Comparison of ENCODE assay signal across 14 mouse cellular contexts in the genomic region with DNA sequence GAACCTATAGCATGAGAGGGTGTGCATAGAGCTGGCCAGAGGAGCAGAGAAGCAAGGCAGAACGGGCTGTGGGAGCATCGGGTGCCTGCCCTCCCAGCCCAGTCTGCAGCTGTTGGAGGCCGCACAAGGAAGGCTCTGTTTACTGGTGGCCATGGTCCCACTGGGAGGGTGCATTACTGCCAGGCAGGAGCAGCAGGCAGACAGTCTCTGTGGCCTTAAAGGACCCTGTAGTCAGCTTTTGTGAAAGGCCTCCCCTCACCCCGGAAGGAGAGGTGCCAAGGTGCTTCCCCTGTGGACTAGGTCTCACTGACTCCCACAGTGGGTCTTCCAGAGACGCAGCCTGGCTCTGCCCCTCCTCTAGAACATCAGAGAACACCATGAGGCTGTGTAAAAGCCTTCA. TPM values are rescaled to one million over a fixed set of nuclear protein-coding genes. Genes with fewer than 3 reads are reported as not detected.
DNase-seq lines count a peak whose midpoint lies in the region; ATAC-seq and TF ChIP-seq lines count a peak whose summit lies in the region.
"Had no signal": no experiment of that assay in that cellular context is flagged by ENCODE, and none has a peak within 500 bp of the region (broad histone marks: within the 10 kb centered on the region; RNA-seq: fewer than 3 reads in every experiment).

No protein-coding gene starts in this region.

- 0 out of 2 replicates have a peak overlapping the region, but pooled peaks have one; percentile 7 for H3K27ac ChIP-seq in liver, embryonic 12.5 days
- H3K27ac ChIP-seq in liver, postnatal 0 days (ENCODE audit: low read depth) = no peak overlapping the region
- peak overlapping the region; percentile 7; the same call in 1 of the 2 replicates for H3K27ac ChIP-seq in embryonic facial prominence, embryonic 10.5 days (replicated peaks)
- H3K27ac ChIP-seq in olfactory bulb, adult 2 months (ENCODE audit: insufficient read depth, low read depth, low read length) = peak overlapping the region; percentile 55

- no peak overlapping the region for H3K4me3 ChIP-seq in liver, embryonic 12.5 days
- H3K4me3 ChIP-seq in liver, postnatal 0 days (ENCODE audit: low read depth, low read length) = no peak overlapping the region
- no peak overlapping the region for H3K4me3 ChIP-seq in embryonic facial prominence, embryonic 10.5 days
- no peak overlapping the region for H3K4me3 ChIP-seq in olfactory bulb, adult 2 months (ENCODE audit: insufficient read depth, low read depth, low read length)

- intact Hi-C loops in gastrocnemius, postnatal 36 days (cut with DNase I) = no loop called here

- TF ChIP-seq EP300 in liver, postnatal 0 days (IDR thresholded peaks at IDR 0.05; ENCODE audit: low read depth) = no peak

- peaks cover 21% of the 10 kb centered on the region for H3K36me3 ChIP-seq in liver, embryonic 12.5 days
- peaks cover 7% of the 10 kb centered on the region for H3K36me3 ChIP-seq in liver, postnatal 0 days (replicated peaks; ENCODE audit: insufficient read depth, low read length)
- H3K36me3 ChIP-seq in embryonic facial prominence, embryonic 10.5 days (replicated peaks) = peaks cover 18% of the 10 kb centered on the region

- no peak overlapping the region for H3K9ac ChIP-seq in liver, embryonic 12.5 days
- H3K9ac ChIP-seq in liver, postnatal 0 days (replicated peaks) = no peak overlapping the region

- no peak for TF ChIP-seq CTCF in liver, postnatal 0 days (IDR thresholded peaks at IDR 0.05; ENCODE audit: low read depth)
- no peak for TF ChIP-seq CTCF in olfactory bulb, adult 2 months (IDR thresholded peaks at IDR 0.05; ENCODE audit: insufficient read depth, low read depth, low read length)

- no peak for ATAC-seq in liver, embryonic 12.5 days
- no peak for ATAC-seq in liver, postnatal 0 days
- no peak for ATAC-seq in megakaryocyte progenitor cell, adult 5-6 weeks (replicated peaks; ENCODE audit: poor library complexity)

- H3K9me3 ChIP-seq in liver, embryonic 12.5 days (replicated peaks) = no peaks in the 10 kb centered on the region
- H3K9me3 ChIP-seq in liver, postnatal 0 days (ENCODE audit: low read length) = no peaks in the 10 kb centered on the region
- H3K9me3 ChIP-seq in embryonic facial prominence, embryonic 10.5 days = no peaks in the 10 kb centered on the region
- H3K9me3 ChIP-seq: G1E had no signal

- 81% methylated on average over 5 of the region's 5 CpGs for WGBS in liver, embryonic 12.5 days (ENCODE audit: insufficient replicate concordance)
- 79% methylated on average over 5 of the region's 5 CpGs for WGBS in liver, postnatal 0 days (ENCODE audit: insufficient replicate concordance)
- WGBS in embryonic facial prominence, embryonic 10.5 days = 76% methylated on average over 5 of the region's 5 CpGs
- 38% methylated on average over 5 of the region's 5 CpGs for WGBS in olfactory bulb, adult 2 months

- no peak overlapping the region for H3K4me2 ChIP-seq in liver, embryonic 12.5 days
- H3K4me2 ChIP-seq in liver, postnatal 0 days (ENCODE audit: low read depth, low read length) = no peak overlapping the region

- no peak for DNase-seq in liver, postnatal 0 days
- no peak for DNase-seq in embryonic facial prominence, embryonic 10.5 days (ENCODE audit: low spot score)
- peak; percentile 39 to 40 for DNase-seq in gastrocnemius, postnatal 36 days
- no peak for DNase-seq in adrenal gland, postnatal 4 days (ENCODE audit: low spot score in 2 of 2)
- DNase-seq: adrenal gland, adult 8-10 months; heart, postnatal 4 days; kidney, postnatal 4 days; thymus, postnatal 4 days had no signal

- H3K4me1 ChIP-seq in liver, embryonic 12.5 days = peaks cover 45% of the 10 kb centered on the region
- peaks cover 19% of the 10 kb centered on the region for H3K4me1 ChIP-seq in liver, postnatal 0 days (ENCODE audit: insufficient read depth)
- H3K4me1 ChIP-seq in embryonic facial prominence, embryonic 10.5 days = peaks cover 29% of the 10 kb centered on the region
- peaks cover 5% of the 10 kb centered on the region for H3K4me1 ChIP-seq in olfactory bulb, adult 2 months (ENCODE audit: control insufficient read depth, insufficient read depth, low read length)

- H3K27me3 ChIP-seq in liver, embryonic 12.5 days (replicated peaks) = peaks cover 14% of the 10 kb centered on the region
- no peaks in the 10 kb centered on the region for H3K27me3 ChIP-seq in liver, postnatal 0 days (ENCODE audit: insufficient read depth, low read length)
- peaks cover 18% of the 10 kb centered on the region for H3K27me3 ChIP-seq in embryonic facial prominence, embryonic 10.5 days (replicated peaks; ENCODE audit: low read depth, poor library complexity, severe bottlenecking)

- no peak for TF ChIP-seq POLR2A in olfactory bulb, adult 2 months (IDR thresholded peaks at IDR 0.05; ENCODE audit: insufficient read depth, low read depth, low read length)

RNA-seq across cellular contexts. Expression of a gene that starts 2.4 kb away (rescaled TPM):
- 901 and 931 TPM in 2 replicates for polyA plus RNA-seq in liver, embryonic 12.5 days (2016; fragmentation: Nextera tagmentation; extraction: Ambion mirVana)
- polyA plus RNA-seq in liver, postnatal 0 days (2015; fragmentation: Nextera tagmentation; extraction: Ambion mirVana) = 263 and 294 TPM in 2 replicates
- polyA plus RNA-seq in embryonic facial prominence, embryonic 10.5 days (2016; fragmentation: Nextera tagmentation; extraction: Ambion mirVana) = 562 and 601 TPM in 2 replicates
- total RNA-seq in gastrocnemius, postnatal 36 days (2021) = 100 to 1,000 TPM; 189 to 229 TPM
- 193 TPM in 1 of 2 replicates, not detected in the other for polyA plus RNA-seq in olfactory bulb, adult 2 months (2012; ENCODE audit: insufficient read depth, insufficient read length, low replicate concordance, missing spikeins)
- total RNA-seq in megakaryocyte progenitor cell, adult 5-6 weeks (2015) = 435 and 440 TPM in 2 replicates
- total RNA-seq in megakaryocyte progenitor cell, adult 5-6 weeks (2017) = 571 and 580 TPM in 2 replicates
- 100 to 1,000 TPM; 235 to 257 TPM for total RNA-seq in adrenal gland, postnatal 4 days (2021)

RNA-seq across cellular contexts. Expression of a gene that starts 7.3 kb away (rescaled TPM):
- polyA plus RNA-seq in liver, embryonic 12.5 days (2016; fragmentation: Nextera tagmentation; extraction: Ambion mirVana) = 0.17 TPM in 1 of 2 replicates, not detected in the other
- polyA plus RNA-seq in liver, postnatal 0 days (2015; fragmentation: Nextera tagmentation; extraction: Ambion mirVana) = not detected in 2 replicates
- polyA plus RNA-seq in embryonic facial prominence, embryonic 10.5 days (2016; fragmentation: Nextera tagmentation; extraction: Ambion mirVana) = not detected in 2 replicates
- not detected for total RNA-seq in gastrocnemius, postnatal 36 days (2021)
- polyA plus RNA-seq in olfactory bulb, adult 2 months (2012; ENCODE audit: insufficient read depth, insufficient read length, low replicate concordance, missing spikeins) = not detected in 2 replicates
- not detected in 2 replicates for total RNA-seq in megakaryocyte progenitor cell, adult 5-6 weeks (2015)
- not detected in 2 replicates for total RNA-seq in megakaryocyte progenitor cell, adult 5-6 weeks (2017)
- under 1 TPM in 1 of 2 experiments, not detected in 1; 0.95 TPM for total RNA-seq in adrenal gland, postnatal 4 days (2021)
- total RNA-seq: adrenal gland, adult 8-10 months; G1E; heart, postnatal 4 days had no signal
- polyA plus RNA-seq: lung, embryonic 16.5 days had no signal

RNA-seq across cellular contexts. Expression of a gene that starts 8.3 kb away (rescaled TPM):
- polyA plus RNA-seq in liver, embryonic 12.5 days (2016; fragmentation: Nextera tagmentation; extraction: Ambion mirVana) = 1.2 TPM in 1 of 2 replicates, not detected in the other
- polyA plus RNA-seq in liver, postnatal 0 days (2015; fragmentation: Nextera tagmentation; extraction: Ambion mirVana) = not detected in 2 replicates
- polyA plus RNA-seq in embryonic facial prominence, embryonic 10.5 days (2016; fragmentation: Nextera tagmentation; extraction: Ambion mirVana) = 0.74 and 1.4 TPM in 2 replicates
- not detected for total RNA-seq in gastrocnemius, postnatal 36 days (2021)
- polyA plus RNA-seq in olfactory bulb, adult 2 months (2012; ENCODE audit: insufficient read depth, insufficient read length, low replicate concordance, missing spikeins) = not detected in 2 replicates
- not detected in 2 replicates for total RNA-seq in megakaryocyte progenitor cell, adult 5-6 weeks (2015)
- total RNA-seq in megakaryocyte progenitor cell, adult 5-6 weeks (2017) = not detected in 2 replicates
- under 1 TPM; 0.45 to 0.68 TPM for total RNA-seq in adrenal gland, postnatal 4 days (2021)
- total RNA-seq: G1E; heart, postnatal 4 days had no signal
- polyA plus RNA-seq: G1E had no signal

RNA-seq across cellular contexts. Expression of a gene that starts 9.7 kb away (rescaled TPM):
- 0.10 and 0.11 TPM in 2 replicates for polyA plus RNA-seq in liver, embryonic 12.5 days (2016; fragmentation: Nextera tagmentation; extraction: Ambion mirVana)
- not detected in 2 replicates for polyA plus RNA-seq in liver, postnatal 0 days (2015; fragmentation: Nextera tagmentation; extraction: Ambion mirVana)
- polyA plus RNA-seq in embryonic facial prominence, embryonic 10.5 days (2016; fragmentation: Nextera tagmentation; extraction: Ambion mirVana) = not detected in 2 replicates
- not detected for total RNA-seq in gastrocnemius, postnatal 36 days (2021)
- not detected in 2 replicates for polyA plus RNA-seq in olfactory bulb, adult 2 months (2012; ENCODE audit: insufficient read depth, insufficient read length, low replicate concordance, missing spikeins)
- total RNA-seq in megakaryocyte progenitor cell, adult 5-6 weeks (2015) = not detected in 2 replicates
- total RNA-seq in megakaryocyte progenitor cell, adult 5-6 weeks (2017) = 0.25 TPM in 1 of 2 replicates, not detected in the other
- total RNA-seq in adrenal gland, postnatal 4 days (2021) = not detected
- total RNA-seq: adrenal gland, adult 8-10 months; heart, postnatal 4 days had no signal
- polyA plus RNA-seq: lung, embryonic 16.5 days; spleen, adult 2 months had no signal

RNA-seq across cellular contexts. Expression of a gene that starts 12.4 kb away (rescaled TPM):
- polyA plus RNA-seq in liver, embryonic 12.5 days (2016; fragmentation: Nextera tagmentation; extraction: Ambion mirVana) = not detected in 2 replicates
- polyA plus RNA-seq in liver, postnatal 0 days (2015; fragmentation: Nextera tagmentation; extraction: Ambion mirVana) = not detected in 2 replicates
- not detected in 2 replicates for polyA plus RNA-seq in embryonic facial prominence, embryonic 10.5 days (2016; fragmentation: Nextera tagmentation; extraction: Ambion mirVana)
- not detected for total RNA-seq in gastrocnemius, postnatal 36 days (2021)
- not detected in 2 replicates for polyA plus RNA-seq in olfactory bulb, adult 2 months (2012; ENCODE audit: insufficient read depth, insufficient read length, low replicate concordance, missing spikeins)
- total RNA-seq in megakaryocyte progenitor cell, adult 5-6 weeks (2015) = 0.30 TPM in 1 of 2 replicates, not detected in the other
- 0.54 TPM in 1 of 2 replicates, not detected in the other for total RNA-seq in megakaryocyte progenitor cell, adult 5-6 weeks (2017)
- total RNA-seq in adrenal gland, postnatal 4 days (2021) = not detected
- total RNA-seq: adrenal gland, adult 8-10 months; G1E; heart, postnatal 4 days had no signal
- polyA plus RNA-seq: G1E; spleen, adult 2 months had no signal

Comparison
In these comparisons a context has a peak if more than half of its experiments do, and no peak if none do; other contexts are left out.
1. DNase-seq: peak in gastrocnemius, postnatal 36 days (2 of 2); none in liver, postnatal 0 days (single experiment), embryonic facial prominence, embryonic 10.5 days (single experiment) and adrenal gland, postnatal 4 days (0 of 2).